Mouse (Mus musculus): ENCODE data around the gene Cnbp.

DNA sequence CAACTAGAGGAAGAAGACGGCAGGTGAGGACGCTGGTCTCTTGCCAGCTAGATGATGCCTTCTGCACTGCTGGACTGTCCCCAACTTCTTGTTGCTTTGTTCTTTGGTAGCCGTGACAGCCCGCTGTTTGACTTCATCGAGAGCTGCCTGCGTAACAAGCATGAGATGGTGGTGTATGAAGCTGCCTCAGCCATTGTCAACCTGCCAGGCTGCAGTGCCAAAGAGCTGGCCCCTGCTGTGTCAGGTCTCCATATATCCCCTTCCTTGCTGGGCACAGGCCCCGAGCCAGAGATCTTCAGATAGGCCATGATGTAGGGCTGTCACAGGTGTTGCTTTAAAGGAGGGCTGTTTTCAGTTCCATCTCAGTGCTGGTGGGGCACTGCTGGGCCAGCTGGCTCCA, 43.0 kb upstream of the Cnbp start:
- TF ChIP-seq POLR2A (IDR thresholded peaks at IDR 0.05; ENCODE audit: insufficient read depth, low read depth, low read length) (no peak), CTCF (IDR thresholded peaks at IDR 0.05) (no peak), EP300 (IDR thresholded peaks at IDR 0.05; ENCODE audit: insufficient read depth, low read depth, low read length) (no peak)
